Mouse (Mus musculus): ENCODE results near the gene Fcgr3.
"Not testable (repeated sequence)": the region's sequence is repeated elsewhere in the genome, so short reads cannot be mapped to it uniquely, and the experiment has no call there.

GRCm38 (mm10) chr1:171088237-171088869 lies 23.6 kb upstream of the Fcgr3 start:
- TF ChIP-seq POLR2A (IDR thresholded peaks at IDR 0.05; ENCODE audit: low read depth, low read length); CTCF (IDR thresholded peaks at IDR 0.05; ENCODE audit: extremely low read depth, insufficient read depth, insufficient read length, insufficient replicate concordance): not testable (repeated sequence)
